Mouse (Mus musculus): ENCODE results near the gene Fetub.

- no peak for TF ChIP-seq POLR2A (IDR thresholded peaks at IDR 0.05; ENCODE audit: control insufficient read depth, extremely low read depth, insufficient read depth, low read length, poor library complexity)
- no peak for TF ChIP-seq CTCF (IDR thresholded peaks at IDR 0.05; ENCODE audit: borderline replicate concordance, control insufficient read depth, extremely low read depth, insufficient read depth, low read length, poor library complexity)
Observed at GRCm38 (mm10) chr16:22955397-22956084, 37.4 kb downstream of the Fetub start.
